Mouse (Mus musculus) forebrain, embryonic 14.5 days (tissue): ENCODE data around the gene Zfhx3. TPM values are rescaled to one million over a fixed set of nuclear protein-coding genes. Genes with fewer than 3 reads are reported as not detected.

Experiments
- ATAC-seq: fragments of 200-750 bp; cut with Nextera tagmentation; 2 replicates; pipeline ENCODE4 v1.8.0; 2017; ENCODE audit warnings: mild to moderate bottlenecking, moderate library complexity
- DNase-seq: peaks from one replicate; pipeline ENCODE4 v3.0.0-alpha.2; 2015; ENCODE audit warnings: low spot score
- H3K27ac ChIP-seq: fragments of 300-500 bp; sonication (generic); 2 replicates; pipeline ENCODE4 v1.5.1; 2014; ENCODE audit warnings: low read depth, mild to moderate bottlenecking, control low read depth, low read length, moderate library complexity
- H3K27me3 ChIP-seq: fragments of 300-500 bp; sonication (generic); replicated peaks from 2 replicates; pipeline ENCODE4 v1.6.1; 2014; ENCODE audit warnings: low read length, control low read depth, mixed read lengths; ENCODE audit not compliant: control insufficient read depth, insufficient read depth
- H3K36me3 ChIP-seq: fragments of 300-500 bp; sonication (generic); 2 replicates; pipeline ENCODE4 v1.6.1; 2014; ENCODE audit warnings: low read length, control low read depth; ENCODE audit not compliant: control insufficient read depth, insufficient read depth
- H3K4me1 ChIP-seq: fragments of 300-500 bp; sonication (generic); 2 replicates; pipeline ENCODE4 v1.6.1; 2014; ENCODE audit warnings: antibody characterized with exemption, low read length, control low read depth; ENCODE audit not compliant: control insufficient read depth, insufficient read depth
- H3K4me2 ChIP-seq: fragments of 300-500 bp; sonication (generic); 2 replicates; pipeline ENCODE4 v1.6.1; 2014; ENCODE audit warnings: mild to moderate bottlenecking, control low read depth, low read length
- H3K4me3 ChIP-seq: fragments of 300-500 bp; sonication (generic); 2 replicates; pipeline ENCODE4 v1.5.1; 2014; ENCODE audit warnings: low read depth, low read length, control low read depth
- H3K9ac ChIP-seq: fragments of 300-500 bp; sonication (generic); 2 replicates; pipeline ENCODE4 v1.6.1; 2014; ENCODE audit warnings: mild to moderate bottlenecking, low read length, control low read depth, moderate library complexity
- H3K9me3 ChIP-seq: fragments of 300-500 bp; sonication (generic); replicated peaks from 2 replicates; pipeline ENCODE4 v1.6.1; 2016; ENCODE audit warnings: low read length, control low read depth, mixed read lengths; ENCODE audit not compliant: control insufficient read depth
- WGBS: fragments of 180-500 bp; shearing (Covaris S2); extraction: QIAGEN DNeasy Blood & Tissue Kit; methylation state at CpG from one replicate; pipeline ENCODE4 v1.1.7; 2014; 5-methylcytosine and 5-hydroxymethylcytosine counted together
- polyA plus RNA-seq: library from polyadenylated mRNA; unstranded; fragments of >200 nt; fragmentation: Nextera tagmentation; extraction: Ambion mirVana; gene quantifications from 2 replicates; pipeline ENCODE4 v1.2.1, GENCODE M21; 2014

Zfhx3 gene
- polyA plus RNA-seq, 1 experiment from 2014 or later, result 11.7 TPM

GRCm38 (mm10) chr8:108762567-108762966, 820.1 kb downstream of the Zfhx3 start:
- 22% methylated on average over 7 of the region's 7 CpGs for WGBS
- ATAC-seq, result no peak

DNA sequence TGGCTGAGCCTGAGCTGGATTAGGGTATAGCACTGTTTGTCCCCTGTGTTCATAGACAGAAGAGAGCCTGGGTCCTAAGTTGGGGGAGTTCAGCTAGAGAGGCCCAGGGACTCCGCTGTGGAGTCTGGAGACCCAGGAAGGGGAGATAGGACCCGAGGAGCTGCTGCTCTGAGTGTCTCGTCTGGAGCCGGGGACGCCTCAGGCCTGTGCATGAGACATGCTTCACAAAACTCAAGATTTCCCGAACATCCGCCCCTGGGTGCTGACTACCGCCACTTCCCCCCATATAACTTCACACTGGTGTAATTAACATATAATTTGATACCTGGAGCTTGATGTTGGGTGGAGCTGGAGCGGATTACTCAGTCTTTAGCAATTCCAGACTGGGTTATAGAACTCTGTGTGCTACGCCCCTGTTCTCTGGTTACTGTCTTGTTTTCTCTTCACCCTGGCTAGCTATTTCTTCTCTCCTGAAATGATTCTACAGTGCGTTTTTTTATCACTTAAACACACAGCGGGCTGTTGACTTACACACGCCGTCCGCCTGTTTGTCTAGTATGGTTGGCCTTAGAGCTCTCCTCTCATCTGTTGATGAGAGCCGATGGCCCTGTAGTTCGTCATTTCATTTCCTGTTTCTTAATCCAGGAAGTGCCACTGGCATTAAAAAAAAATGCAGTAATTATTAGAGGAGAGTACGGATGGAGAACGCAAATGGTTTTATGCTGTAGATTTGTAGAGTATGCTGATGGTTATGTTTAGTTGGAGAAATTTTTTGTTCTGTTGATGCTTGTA, 822.2 kb downstream of the Zfhx3 start:
- DNase-seq (no peak), ATAC-seq (no peak)
- no peaks in the 10 kb centered on the region for H3K27me3 ChIP-seq
- no peak overlapping the region for H3K4me2 ChIP-seq
- H3K4me3 ChIP-seq, result no peak overlapping the region
- H3K4me1 ChIP-seq, result peaks cover 4% of the 10 kb centered on the region; the same call in 1 of the 2 replicates
- H3K9ac ChIP-seq, result no peak overlapping the region
- H3K36me3 ChIP-seq, result no peaks in the 10 kb centered on the region
- H3K27ac ChIP-seq, result no peak overlapping the region
- 87% methylated on average over 19 of the region's 19 CpGs for WGBS
- no peaks in the 10 kb centered on the region for H3K9me3 ChIP-seq

More at GRCm38 (mm10) chr8:108762567-108762966, 820.1 kb downstream of the Zfhx3 start:
- no peaks in the 10 kb centered on the region for H3K27me3 ChIP-seq
- no peak overlapping the region for H3K9ac ChIP-seq
- H3K36me3 ChIP-seq, result no peaks in the 10 kb centered on the region
- H3K4me3 ChIP-seq, result no peak overlapping the region
- H3K9me3 ChIP-seq, result no peaks in the 10 kb centered on the region
- DNase-seq, result no peak
- H3K27ac ChIP-seq, result no peak overlapping the region
- peaks cover 6% of the 10 kb centered on the region; the same call in 1 of the 2 replicates for H3K4me1 ChIP-seq
- H3K4me2 ChIP-seq, result no peak overlapping the region

DNA sequence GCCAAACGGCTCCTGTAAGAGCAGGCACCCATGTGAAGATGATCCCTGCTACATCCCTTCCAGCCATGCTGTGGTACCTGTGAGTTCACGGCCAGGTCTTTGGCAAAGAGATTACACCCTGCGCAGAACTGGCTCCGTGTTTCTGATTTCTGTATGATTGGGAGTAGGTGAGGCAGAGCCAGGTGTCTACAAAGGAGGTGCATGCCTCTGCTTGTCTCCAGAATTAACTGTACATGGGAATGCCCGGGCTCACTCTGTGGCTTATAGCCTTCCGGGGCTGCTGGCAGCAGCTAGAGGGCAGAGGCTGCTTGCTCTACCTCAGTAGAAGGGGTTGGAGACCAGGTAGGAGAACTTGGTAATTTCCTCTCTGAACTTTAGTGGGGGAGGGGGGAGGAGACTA, 823.7 kb downstream of the Zfhx3 start:
- no peak for ATAC-seq

GRCm38 (mm10) chr8:108768051-108768450, 825.6 kb downstream of the Zfhx3 start:
- no peak overlapping the region for H3K4me2 ChIP-seq
- WGBS, result 92% methylated on average over 7 of the region's 7 CpGs
- H3K27ac ChIP-seq, result no peak overlapping the region
- H3K36me3 ChIP-seq, result no peaks in the 10 kb centered on the region
- no peak overlapping the region for H3K4me3 ChIP-seq
- H3K9me3 ChIP-seq, result no peaks in the 10 kb centered on the region
- no peak for DNase-seq
- ATAC-seq, result no peak
- H3K9ac ChIP-seq, result no peak overlapping the region
- H3K4me1 ChIP-seq, result peaks cover 4% of the 10 kb centered on the region; the same call in 1 of the 2 replicates
- H3K27me3 ChIP-seq, result no peaks in the 10 kb centered on the region

More for the DNA sequence above, 823.7 kb downstream of the Zfhx3 start:
- DNase-seq, result no peak
- WGBS, result 92% methylated on average over 6 of the region's 6 CpGs
- H3K27me3 ChIP-seq, result no peaks in the 10 kb centered on the region
- no peak overlapping the region for H3K27ac ChIP-seq
- no peak overlapping the region for H3K9ac ChIP-seq
- H3K9me3 ChIP-seq, result no peaks in the 10 kb centered on the region
- no peaks in the 10 kb centered on the region for H3K36me3 ChIP-seq
- no peak overlapping the region for H3K4me3 ChIP-seq
- no peak overlapping the region for H3K4me2 ChIP-seq
- peaks cover 4% of the 10 kb centered on the region; the same call in 1 of the 2 replicates for H3K4me1 ChIP-seq

DNA sequence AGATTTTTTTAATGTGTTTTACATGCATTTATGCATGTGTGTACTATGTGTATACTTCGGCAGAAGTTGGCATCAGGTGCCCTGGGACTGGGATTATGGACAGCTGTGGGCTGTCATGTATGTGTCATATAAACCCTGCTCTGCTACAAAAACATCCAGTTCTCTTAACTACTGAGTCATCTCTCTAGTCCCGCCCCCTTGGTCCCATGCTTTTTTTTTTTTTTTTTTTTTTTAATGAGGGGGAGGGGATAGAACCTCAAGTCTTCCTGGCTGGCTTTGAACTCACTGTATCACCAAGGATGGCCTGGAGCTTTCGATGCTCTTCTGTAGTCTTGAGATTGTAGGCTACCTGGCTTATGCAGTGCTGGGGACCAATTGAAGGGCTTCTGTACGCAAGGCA, 827.9 kb downstream of the Zfhx3 start:
- whole genome bisulfite sequencing, result 91% methylated on average over 4 of the region's 4 CpGs
- Histone ChIP-seq H3K27ac (no peak overlapping the region), H3K4me1 (no peaks in the 10 kb centered on the region), H3K9me3 (no peaks in the 10 kb centered on the region), H3K4me3 (no peak overlapping the region), H3K9ac (no peak overlapping the region), H3K36me3 (no peaks in the 10 kb centered on the region), H3K4me2 (no peak overlapping the region), H3K27me3 (no peaks in the 10 kb centered on the region)
- DNase-seq, result no peak
- no peak for ATAC-seq

GRCm38 (mm10) chr8:108773436-108773835, 831.0 kb downstream of the Zfhx3 start:
- ATAC-seq, result no peak
- Histone ChIP-seq H3K9me3 (no peaks in the 10 kb centered on the region), H3K4me1 (no peaks in the 10 kb centered on the region), H3K27ac (no peak overlapping the region), H3K4me3 (no peak overlapping the region), H3K4me2 (no peak overlapping the region), H3K9ac (no peak overlapping the region), H3K36me3 (no peaks in the 10 kb centered on the region), H3K27me3 (no peaks in the 10 kb centered on the region)
- no peak for DNase-seq
- 89% methylated on average over 6 of the region's 6 CpGs for WGBS

- ATAC-seq (no peak), DNase-seq (no peak)
- no peak overlapping the region for H3K27ac ChIP-seq
- no peaks in the 10 kb centered on the region for H3K36me3 ChIP-seq
- H3K4me1 ChIP-seq, result no peaks in the 10 kb centered on the region
- no peak overlapping the region for H3K4me2 ChIP-seq
- WGBS, result 83% methylated on average over 12 of the region's 12 CpGs
- H3K27me3 ChIP-seq, result no peaks in the 10 kb centered on the region
- H3K4me3 ChIP-seq, result no peak overlapping the region
- H3K9ac ChIP-seq, result no peak overlapping the region
- no peaks in the 10 kb centered on the region for H3K9me3 ChIP-seq
Observed at GRCm38 (mm10) chr8:108778063-108778462, 835.6 kb downstream of the Zfhx3 start.

- ATAC-seq, result no peak
- H3K4me2 ChIP-seq, result no peak overlapping the region
- no peaks in the 10 kb centered on the region for H3K9me3 ChIP-seq
- 90% methylated on average over 9 of the region's 9 CpGs for WGBS
- no peak overlapping the region for H3K9ac ChIP-seq
- H3K27me3 ChIP-seq, result no peaks in the 10 kb centered on the region
- DNase-seq, result no peak
- H3K36me3 ChIP-seq, result no peaks in the 10 kb centered on the region
- no peak overlapping the region for H3K27ac ChIP-seq
- H3K4me1 ChIP-seq, result no peaks in the 10 kb centered on the region
- no peak overlapping the region for H3K4me3 ChIP-seq
Observed at GRCm38 (mm10) chr8:108778551-108778950, 836.1 kb downstream of the Zfhx3 start.

DNA sequence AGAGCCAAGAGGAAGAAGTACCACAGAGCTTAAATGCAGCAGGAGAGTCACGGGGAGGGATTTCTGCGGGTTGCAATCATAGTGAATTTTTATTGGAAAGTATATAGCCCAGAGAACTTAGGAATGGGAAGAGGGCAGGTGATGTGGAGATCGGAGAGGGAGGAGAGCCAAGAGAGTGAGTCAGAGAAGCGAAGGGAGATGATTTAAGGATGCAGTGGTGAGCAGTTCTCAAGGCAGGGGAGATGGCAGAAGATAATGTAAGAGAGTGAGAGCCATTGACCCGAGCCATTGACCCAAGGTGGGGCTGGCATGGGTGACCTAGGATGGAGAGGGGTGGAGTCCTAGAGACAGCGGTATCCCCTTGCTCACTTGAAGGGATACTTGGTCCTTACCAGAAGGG, 838.3 kb downstream of the Zfhx3 start:
- no peak for DNase-seq
- H3K9me3 ChIP-seq, result no peaks in the 10 kb centered on the region
- peaks cover 11% of the 10 kb centered on the region; the same call in 1 of the 2 replicates for H3K27me3 ChIP-seq
- no peak overlapping the region for H3K9ac ChIP-seq
- ATAC-seq, result no peak
- 92% methylated on average over 6 of the region's 6 CpGs for WGBS
- H3K36me3 ChIP-seq, result no peaks in the 10 kb centered on the region
- no peak overlapping the region for H3K4me2 ChIP-seq
- no peak overlapping the region for H3K27ac ChIP-seq
- no peak overlapping the region for H3K4me3 ChIP-seq
- no peaks in the 10 kb centered on the region for H3K4me1 ChIP-seq
